Mouse (Mus musculus): ENCODE data around the gene Phf20.
A peak's percentile ranks its signal among the peaks of the same experiment; 100 is the strongest.

Gene Phf20

DNA sequence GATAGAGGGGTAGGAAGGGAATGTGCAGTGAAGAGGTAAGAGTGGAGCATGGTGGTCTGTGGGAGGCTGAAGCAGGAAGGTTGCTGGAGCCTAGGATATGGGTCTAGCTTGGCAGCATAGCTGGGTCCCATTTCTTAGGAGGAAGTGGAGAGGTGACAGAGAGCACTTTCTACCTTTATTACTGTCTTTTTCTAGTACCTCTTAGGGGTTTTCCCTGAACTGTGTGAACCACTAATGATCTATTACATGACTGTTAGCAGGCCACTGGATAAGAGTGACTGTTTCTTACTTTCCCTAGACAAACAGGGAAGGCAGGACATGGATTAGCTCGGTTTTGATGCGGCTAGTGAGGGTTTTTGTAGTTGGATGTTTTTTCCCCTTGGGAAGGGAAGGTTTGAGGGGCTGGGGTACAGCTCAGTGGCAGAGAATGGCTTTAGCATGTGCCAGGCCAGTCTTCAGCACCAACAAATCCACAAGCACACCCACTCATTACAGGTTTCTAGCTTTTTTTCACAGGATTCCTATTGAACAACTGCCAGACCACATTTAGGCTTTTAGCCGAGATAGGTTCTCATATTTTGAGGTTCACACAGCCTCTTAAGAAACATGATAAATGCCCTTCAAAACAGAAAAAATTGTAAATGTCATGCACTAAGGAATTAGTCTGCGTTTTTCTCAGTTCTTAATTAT lies 67.1 kb downstream of the Phf20 start:
- DNase-seq (ENCODE audit: low read depth, low spot score): peak; percentile 61

DNA sequence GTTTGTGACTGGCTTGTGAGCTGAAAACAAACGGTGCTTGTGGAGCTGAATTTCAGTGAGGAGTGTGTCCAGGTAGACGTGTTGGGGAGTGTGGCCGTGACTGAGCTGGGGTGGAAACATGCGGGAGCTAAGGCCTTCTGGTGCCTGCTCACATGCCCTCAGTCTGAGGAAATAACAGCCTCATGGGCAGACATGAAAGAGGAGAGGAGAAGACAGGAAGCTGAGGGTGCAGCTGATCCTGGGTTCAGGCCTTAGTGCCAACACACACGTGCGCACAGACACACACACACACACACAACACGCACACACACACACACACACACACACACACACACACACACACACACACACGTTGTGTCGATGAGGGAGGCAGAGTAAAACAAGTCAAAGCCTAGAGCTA lies 71.4 kb downstream of the Phf20 start:
- no peak for DNase-seq (ENCODE audit: low read depth, low spot score)

DNA sequence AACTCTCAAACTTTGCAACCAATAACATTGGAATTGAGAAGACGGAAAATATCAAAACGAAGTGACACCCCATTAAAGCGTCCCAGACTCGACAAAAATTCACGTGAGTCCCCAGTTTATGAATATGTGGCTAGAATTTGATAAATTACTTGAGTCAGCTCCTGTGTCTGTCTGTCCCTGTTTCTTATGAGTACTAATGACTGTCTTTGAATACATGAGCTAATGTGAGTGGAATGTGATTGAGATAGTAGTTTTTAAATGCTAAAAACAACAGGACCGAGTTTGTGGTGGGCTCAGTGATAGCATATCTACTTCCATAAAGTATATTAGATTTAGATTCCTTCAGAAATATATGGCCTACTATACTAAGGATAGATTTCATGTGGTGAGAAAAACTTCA lies 76.3 kb downstream of the Phf20 start:
- DNase-seq (ENCODE audit: low read depth, low spot score): peak; percentile 72

DNA sequence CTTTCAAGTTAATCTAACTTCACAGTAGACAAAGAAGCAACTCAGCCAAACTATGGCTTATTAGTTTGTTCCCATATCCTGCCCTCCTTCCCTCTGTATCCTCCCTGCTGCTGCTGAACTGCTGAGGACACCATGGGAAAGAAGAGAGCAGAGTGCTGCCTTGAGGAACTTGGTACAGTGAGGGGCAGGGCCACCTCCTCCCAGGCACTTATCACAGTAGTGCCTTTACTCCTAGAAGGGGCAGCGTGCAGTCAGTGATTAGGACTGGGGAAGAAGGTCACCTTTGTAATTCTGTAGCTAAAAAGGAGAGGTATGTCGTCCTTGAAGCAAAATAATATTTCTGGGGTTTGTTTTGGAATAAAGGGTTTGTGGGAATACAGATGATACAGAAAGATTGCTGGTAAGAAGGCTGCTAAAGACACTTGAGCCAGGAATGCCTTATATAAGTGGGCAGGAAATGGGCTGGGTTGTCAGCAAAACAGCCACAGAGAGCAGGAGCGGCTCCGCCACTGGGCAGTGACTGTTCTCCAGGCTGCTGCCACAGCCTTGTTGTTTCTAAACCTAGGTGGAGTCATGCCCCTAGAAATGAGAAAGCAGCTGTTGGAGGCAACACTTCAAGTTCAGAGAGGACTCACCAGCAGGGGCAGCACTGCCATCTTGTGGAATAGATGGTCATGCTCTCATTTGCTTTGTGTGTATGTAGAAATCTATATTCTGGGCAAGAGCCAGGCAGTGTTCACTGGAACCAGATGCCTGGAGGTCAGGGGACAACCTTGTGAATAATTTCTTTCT lies 82.2 kb downstream of the Phf20 start:
- DNase-seq (ENCODE audit: low read depth, low spot score): peak; percentile 98

DNA sequence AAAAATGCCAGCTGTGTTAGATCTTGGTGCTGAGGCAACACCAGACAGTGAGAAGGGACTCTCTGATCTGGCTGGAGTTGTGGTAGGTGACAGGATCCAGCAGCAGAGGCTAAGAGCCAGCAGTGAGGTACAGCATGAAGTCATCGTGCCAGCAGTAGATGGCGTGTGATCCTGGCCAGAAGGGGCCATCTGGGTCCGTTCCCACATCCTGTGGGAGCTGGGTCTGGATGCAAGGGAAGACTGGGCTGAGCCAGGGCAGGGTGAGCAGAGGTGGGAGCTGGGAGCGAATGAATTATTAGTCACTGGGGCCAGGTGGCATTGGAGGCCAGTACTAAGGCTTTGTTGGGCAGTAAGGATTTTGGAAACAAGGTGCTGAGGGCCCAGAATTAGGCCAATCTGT lies 85.0 kb downstream of the Phf20 start:
- peak; percentile 44 for DNase-seq (ENCODE audit: low read depth, low spot score)

DNA sequence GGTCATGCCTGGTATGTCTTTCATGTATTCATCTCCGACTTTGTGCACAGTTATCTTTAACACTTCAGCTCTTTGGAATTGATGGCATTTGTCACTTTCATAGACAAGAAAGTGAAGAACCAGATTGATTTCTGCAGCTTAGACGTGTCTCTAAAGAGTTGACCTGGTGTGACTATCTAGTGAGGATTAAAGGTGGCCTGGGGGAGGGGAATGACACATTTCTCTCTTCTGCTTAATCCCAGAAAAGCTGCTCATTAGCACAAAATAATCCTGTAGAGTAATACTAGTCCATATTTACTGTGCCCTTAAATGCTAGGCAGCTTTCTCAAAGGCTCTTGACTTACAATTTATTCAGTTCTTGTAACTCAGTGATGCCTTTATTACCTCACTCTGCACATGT lies 88.9 kb downstream of the Phf20 start:
- DNase-seq (ENCODE audit: low read depth, low spot score): no peak

DNA sequence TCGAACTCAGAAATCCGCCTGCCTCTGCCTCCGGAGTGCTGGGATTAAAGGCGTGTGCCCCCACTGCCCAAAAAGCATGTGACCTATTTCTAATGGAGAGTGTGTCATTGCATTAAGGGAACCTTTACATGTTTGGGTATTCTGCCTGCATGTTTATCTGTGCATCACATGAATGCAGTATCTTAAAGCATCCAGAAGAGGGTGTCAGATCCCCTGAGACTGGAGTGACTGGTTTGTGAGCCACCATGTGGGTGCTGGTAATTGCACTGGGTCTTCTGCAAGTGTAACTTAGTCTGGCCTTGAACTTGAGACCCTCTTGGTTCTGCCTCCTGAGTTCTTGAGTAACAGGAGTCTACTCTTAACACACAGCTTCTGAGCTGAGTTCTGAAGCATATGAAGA lies 90.5 kb downstream of the Phf20 start:
- no peak for DNase-seq (ENCODE audit: low read depth, low spot score)

DNA sequence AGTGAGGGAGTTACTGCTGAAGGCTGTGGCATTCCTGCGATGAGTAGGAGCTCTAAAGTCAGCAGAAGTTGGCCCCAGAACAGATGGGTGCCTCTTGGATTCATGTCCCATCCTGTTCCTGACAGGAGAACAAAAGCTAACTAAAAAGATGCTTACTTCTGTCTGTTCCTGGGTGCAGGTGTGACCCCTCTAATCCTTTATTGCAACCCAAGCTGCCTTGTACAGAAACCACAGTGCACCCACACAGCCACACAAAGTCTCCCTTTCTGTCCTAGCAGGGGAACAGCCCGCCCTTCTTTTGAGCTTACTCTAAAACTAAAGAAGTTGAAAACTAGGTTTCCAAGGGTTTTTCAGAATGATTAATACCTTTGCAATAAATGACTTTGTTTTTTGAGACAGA lies 92.0 kb downstream of the Phf20 start:
- DNase-seq (ENCODE audit: low read depth, low spot score): no peak

DNA sequence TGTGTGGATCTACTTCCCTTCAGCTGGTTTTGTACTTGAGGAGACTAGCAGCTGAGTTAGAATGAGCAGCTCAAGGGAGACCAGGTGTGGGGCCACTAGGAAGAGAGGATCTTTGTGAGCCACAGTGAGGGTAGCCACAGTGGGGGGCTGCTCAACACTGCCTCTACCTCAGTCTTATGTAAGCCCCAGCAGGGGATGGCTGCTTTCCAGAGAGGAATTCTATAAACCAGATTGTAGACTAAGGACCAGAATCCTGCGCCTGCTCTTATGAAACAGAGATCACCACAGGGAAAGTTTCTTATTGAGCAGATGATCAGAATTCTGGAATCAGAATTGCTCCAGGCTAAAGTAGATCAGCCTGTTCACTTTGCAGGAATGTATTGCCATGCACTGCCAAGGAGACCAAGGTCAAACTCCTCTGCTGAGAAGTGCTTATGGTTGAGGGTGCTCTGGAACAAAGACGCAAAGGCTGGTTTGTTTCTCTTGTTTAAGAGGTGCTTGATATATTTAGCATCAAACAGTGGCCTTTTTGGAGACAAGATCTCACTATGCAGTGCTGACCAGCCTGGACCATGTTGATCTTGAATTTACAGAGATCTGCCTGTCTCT lies 93.4 kb downstream of the Phf20 start:
- DNase-seq (ENCODE audit: low read depth, low spot score): no peak

DNA sequence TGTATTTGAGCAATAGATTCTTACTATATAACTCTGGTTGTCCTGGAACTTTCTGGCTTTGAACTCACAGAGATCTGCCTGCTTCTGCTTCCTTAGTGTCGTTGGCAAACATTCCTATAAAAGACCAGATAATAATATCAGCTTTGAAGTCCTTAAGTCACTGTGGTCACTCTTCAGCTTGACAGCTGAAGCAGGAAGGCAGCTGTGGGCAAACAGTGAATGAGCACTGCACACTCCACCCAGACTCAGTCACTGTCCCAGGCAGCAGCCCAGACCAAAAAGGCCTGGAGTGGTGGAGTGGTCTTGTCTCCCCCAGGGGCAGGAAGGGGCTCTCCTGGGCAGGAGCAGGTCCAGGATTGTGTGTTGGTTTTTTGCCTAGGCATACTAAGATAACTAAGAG lies 95.7 kb downstream of the Phf20 start:
- DNase-seq (ENCODE audit: low read depth, low spot score): no peak

DNA sequence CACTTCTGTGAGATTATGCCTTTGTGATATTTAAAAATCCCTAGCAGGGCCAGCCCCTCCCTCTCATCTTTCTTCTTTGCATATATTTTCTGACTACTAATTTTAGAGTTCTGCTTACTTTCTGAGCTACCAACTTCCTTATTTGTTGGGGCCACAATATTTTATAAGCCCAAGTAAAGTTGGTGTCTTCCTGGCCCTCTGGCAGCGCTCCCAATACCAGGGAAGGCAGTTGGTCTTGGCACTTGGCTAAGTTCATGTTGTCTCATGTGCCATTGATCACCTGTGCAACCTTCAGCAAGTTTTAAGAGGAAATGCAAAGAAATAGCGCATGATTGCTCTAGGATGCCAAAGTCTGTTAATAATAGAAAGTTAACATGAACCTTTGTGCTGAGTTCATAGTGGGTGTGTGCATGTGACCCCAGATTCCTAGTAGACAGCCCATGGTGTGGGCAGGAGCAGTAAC lies 99.4 kb downstream of the Phf20 start:
- no peak for DNase-seq (ENCODE audit: low read depth, low spot score)

DNA sequence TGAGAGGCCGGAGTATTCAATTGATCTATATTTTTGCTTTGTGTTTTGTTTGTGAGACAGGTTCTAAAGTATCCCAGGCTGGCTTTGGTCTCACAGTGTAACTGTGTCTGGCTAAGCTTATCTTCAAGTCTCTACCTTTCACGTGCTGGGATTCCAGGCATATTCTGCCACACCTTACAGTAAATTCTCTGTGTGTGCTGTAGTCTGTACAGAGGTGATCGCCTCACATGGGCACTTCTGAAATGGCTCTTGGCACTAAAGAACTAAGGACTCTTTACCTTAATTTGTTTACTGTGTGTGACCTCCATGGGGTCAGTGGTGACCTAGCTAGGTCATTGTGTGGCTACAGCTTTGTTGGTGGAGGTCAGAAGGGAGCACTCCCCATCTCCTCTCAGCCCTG lies 99.9 kb downstream of the Phf20 start:
- DNase-seq (ENCODE audit: low read depth, low spot score): no peak

DNA sequence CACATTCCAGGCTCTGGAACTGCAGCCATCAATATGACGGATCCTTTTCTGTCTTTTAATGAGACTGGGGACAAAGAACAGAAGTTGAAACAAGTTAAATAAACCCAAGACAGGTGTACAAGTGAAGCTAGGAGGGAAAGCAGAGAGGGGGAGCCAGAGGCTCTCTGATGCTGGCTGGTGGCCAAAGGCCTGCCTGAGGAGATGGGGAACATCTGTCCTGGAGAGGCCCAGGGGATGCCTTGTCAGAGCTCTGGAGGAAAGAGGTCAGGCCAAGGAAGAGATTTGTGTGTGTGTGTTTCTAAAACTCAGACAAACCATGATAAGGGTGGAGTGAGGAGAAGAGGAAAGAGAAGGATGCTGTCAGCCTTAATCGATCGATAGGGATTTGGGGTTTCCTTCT lies 101.4 kb downstream of the Phf20 start:
- peak; percentile 57 for DNase-seq (ENCODE audit: low read depth, low spot score)

DNA sequence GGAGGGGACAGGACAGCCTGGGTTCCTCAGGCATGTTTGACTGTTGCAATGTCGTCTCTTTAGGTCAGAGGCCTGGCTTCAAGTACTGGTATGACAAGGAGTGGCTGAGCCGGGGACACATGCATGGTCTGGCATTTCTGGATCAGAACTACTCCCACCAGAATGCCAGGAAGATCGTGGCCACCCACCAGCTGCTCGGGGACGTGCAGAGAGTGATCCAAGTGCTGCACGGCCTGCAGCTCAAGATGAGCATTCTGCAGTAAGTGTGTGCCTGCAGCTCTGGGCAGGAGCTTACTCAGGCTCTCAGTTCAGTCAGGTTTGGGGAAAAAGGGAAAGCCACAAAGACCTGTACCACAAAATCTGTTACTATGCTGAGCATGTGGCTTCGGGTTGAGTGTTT lies 102.2 kb downstream of the Phf20 start:
- no peak for DNase-seq (ENCODE audit: low read depth, low spot score)

DNA sequence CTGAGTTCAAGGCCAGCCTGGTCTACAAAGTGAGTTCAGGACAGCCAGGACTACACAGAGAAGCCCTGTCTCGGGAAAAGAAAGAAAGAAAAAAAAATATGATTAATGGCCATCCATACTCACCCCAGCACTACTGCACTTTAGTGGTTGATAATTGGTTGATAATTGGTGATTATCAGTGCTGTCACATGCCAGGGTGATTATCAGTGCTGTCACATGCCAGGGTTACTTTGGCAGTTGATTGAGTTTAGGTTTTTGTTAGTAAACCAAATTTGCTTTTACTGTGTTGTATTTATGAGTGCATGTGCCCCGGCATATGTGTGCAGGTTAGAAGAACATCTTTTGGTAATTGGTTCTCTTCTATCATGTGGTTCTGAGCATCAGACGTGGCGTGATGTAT lies 105.8 kb downstream of the Phf20 start:
- DNase-seq (ENCODE audit: low read depth, low spot score): no peak

DNA sequence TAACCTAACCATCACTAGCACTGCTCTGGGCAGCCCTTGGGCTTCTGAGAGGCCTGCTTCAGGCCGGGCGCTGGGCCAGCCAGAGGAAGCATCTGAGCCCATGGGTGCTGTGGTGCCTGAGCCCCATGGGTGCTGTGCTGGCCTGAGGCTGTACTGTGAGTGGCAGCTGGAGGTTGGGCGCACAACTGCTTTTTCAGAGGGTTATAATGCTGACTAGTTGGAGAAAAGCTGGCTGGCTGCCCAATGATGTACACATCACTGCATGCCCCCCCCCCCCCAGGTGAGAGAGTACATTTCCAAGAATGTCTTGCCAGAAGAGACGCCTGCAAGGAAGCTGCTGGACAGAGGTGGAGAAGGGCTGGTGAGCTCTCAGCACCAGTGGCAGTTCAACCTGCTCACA lies 108.1 kb downstream of the Phf20 start:
- no peak for DNase-seq (ENCODE audit: low read depth, low spot score)

DNA sequence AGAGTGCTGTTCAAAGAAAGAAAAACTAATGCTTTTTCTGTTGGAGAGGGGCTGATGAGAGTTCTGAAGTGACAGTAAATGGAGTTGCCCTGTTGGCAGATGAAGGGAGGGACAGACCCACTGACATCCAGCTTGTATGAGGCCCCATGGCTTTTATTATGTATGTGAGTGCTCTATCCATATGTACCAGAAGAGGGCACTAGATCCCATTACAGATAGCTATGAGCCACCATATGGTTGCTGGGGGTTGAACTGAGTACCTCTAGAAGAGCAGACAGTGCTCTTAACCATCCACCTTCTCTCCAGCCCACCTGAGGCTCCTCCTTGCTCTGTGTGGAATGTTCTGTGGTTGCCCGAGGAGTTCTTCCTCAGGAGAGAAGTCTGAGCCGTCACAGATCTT lies 109.6 kb downstream of the Phf20 start:
- peak; percentile 74 for DNase-seq (ENCODE audit: low read depth, low spot score)

DNA sequence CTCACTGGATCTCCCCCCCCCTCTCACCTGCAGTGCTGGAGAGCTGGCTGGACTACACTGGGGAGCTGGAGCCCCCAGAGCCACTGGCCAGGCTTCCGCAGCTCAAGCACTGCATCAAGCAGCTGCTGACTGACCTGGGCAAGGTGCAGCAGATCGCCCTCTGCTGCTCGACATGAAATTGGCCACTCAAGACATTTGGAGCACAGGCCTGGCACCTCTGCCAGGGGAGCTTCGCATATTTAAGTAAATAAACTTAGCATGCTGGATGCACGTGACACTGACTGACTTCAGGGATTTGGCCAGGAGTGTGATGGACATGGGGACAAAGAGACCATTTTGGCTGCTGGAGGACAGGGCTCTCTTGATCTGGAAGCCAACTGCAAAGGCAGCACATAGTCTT lies 111.0 kb downstream of the Phf20 start:
- DNase-seq (ENCODE audit: low read depth, low spot score): peak; percentile 56

DNA sequence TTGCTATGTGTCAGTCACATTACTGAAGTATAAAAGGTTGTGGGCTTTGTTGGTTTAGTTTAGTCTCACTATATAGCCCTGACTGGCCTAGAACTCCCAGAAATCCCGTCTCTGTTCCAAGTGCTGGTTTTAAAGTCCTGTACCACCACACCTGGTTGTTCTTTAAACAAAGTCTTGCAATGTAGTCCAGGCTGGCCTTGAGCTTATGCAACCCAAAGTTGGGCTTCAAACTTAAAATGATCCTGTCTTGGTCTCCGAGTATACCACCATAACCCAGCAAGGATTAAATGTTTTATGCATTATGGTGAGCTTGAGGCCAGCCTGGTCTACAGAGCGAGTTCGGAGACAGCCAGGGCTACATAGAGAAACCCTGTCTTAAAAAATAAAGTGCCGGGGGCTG lies 113.7 kb downstream of the Phf20 start:
- DNase-seq (ENCODE audit: low read depth, low spot score): no peak

DNA sequence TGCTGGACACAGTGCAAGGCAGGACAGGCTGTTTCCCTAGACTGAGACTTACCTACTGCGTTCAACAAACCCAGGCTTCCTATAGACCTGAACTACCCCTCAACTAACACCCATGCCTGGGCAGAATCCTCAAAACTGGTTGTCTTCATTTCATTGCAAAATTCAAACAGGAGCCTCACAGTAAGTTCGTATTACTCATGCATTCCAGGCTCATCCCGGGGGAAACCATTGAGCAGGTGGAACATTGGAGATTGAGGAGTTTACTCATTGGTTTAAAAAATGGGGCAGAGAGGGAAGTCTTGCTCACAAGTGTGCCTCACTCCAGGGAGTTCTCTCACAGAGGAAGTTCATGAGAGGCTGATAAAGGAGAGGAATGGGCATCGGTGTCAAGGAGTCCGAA lies 114.2 kb downstream of the Phf20 start:
- DNase-seq (ENCODE audit: low read depth, low spot score): peak; percentile 61

DNA sequence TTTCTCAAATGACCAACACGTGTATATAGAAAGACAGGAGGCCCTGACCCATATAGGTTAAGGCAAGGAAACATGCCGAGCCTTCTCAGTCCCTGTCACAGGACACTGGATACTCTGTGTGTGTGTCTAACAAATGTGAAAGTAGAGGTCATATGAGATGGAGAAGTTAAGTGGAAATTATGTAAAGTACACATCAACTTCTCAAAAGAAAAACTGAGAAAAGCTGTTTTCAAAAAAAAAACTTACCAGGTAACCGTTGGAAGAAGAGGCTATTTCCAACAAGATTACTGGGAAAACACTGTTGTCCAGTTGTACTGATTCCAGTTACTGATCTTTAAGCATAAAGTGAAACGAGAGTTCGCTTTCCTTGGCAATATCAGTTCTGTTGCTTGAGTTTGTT lies 114.7 kb downstream of the Phf20 start:
- no peak for DNase-seq (ENCODE audit: low read depth, low spot score)

DNA sequence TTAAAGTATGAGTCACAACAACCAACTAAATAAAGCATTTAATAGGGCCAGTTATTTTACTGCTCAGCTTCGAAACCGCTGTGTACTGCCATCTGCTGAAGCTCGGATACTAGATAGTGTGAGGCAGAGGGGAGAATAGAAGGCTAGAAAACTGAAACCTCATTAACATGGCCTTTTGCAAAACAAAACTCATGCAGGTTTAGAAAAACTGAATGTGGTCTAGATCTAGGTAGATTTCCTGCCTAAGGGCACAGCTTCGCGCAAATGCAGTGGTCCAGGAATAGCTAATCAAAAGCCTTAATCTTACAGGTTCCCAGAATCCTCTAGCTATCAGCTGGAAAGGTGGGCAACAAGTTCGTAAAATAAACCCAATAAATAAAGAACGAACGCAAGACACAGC lies 115.2 kb downstream of the Phf20 start:
- peak; percentile 45 for DNase-seq (ENCODE audit: low read depth, low spot score)

DNA sequence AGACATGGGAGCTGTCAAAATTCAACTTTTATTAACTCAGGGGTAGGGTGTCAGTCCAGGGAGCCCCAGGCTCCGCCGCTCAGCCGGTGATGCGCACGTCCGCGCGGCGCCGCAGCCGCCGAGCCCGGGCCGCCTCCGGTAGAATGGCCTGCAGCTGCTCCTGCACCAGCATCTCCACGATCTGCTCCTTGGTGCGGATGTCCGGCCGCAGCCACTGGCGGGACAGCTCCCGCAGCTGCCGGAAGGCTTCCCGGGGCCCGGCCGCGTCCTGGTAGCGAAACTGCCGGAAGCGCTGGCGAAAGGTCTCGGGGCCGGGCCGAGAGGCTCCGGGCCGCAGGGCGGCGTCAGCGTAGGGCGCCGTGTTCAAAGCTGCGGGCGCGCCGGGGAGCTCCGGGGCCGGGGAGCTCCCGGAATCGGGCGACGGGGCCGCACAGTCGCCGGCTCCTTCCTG lies 115.6 kb downstream of the Phf20 start:
- peak; percentile 58 for DNase-seq (ENCODE audit: low read depth, low spot score)

Measured in 3T3-L1 (cell line).